Comparison of ENCODE assay signal across 7 mouse cellular contexts in the genomic region with DNA sequence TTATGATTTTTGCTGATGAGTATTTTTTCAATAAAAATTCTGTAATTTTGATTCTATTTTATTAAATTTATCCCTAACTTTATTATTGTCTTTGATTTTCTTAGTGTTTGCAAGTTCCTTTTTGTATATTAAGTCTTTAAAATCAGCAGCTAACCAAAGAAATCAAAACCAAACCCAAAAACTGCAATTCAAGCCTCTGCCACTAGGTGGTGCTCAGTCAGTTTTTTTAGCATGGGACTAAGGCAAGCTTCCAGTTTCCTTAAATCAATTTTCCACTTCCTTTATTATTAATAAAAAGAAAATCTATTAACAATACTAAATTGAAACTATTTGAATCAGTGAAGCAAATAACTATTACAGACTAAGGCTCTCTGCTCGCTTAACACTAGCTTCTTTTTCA.
DNase-seq lines count a peak whose midpoint lies in the region; ATAC-seq and TF ChIP-seq lines count a peak whose summit lies in the region.

No protein-coding gene starts in this region.

- no peak overlapping the region for H3K9ac ChIP-seq in intestine, embryonic 14.5 days (ENCODE audit: low read length)
- H3K9ac ChIP-seq in intestine, embryonic 15.5 days: no peak overlapping the region
- no peak overlapping the region for H3K9ac ChIP-seq in MEL (ENCODE audit: control insufficient read depth, low read depth, low read length, poor library complexity, severe bottlenecking)

- no peaks in the 10 kb centered on the region for H3K27me3 ChIP-seq in intestine, embryonic 14.5 days (replicated peaks; ENCODE audit: control insufficient read depth, insufficient read depth, low read length)
- no peaks in the 10 kb centered on the region for H3K27me3 ChIP-seq in intestine, embryonic 15.5 days (replicated peaks)
- H3K27me3 ChIP-seq in MEL (ENCODE audit: control insufficient read depth in 1 of 2, insufficient read depth in 2 of 2, low read length in 2 of 2): peaks cover 0 to 3% of the 10 kb centered on the region in 2 experiments; a peak in 3 of 4 replicates

- no peaks in the 10 kb centered on the region for H3K36me3 ChIP-seq in intestine, embryonic 14.5 days (ENCODE audit: control insufficient read depth, insufficient read depth, low read length)
- no peaks in the 10 kb centered on the region for H3K36me3 ChIP-seq in intestine, embryonic 15.5 days
- no peaks in the 10 kb centered on the region for H3K36me3 ChIP-seq in MEL (ENCODE audit: control insufficient read depth in 1 of 2, insufficient read depth in 2 of 2, low read length in 2 of 2)

- TF ChIP-seq EP300 in MEL (IDR thresholded peaks at IDR 0.05; ENCODE audit: low read depth in 1 of 2, low read length in 2 of 2): no peak

- DNase-seq in intestine, embryonic 14.5 days (ENCODE audit: low spot score): peak; percentile 91
- peak; percentile 62 to 67 for DNase-seq in B cell, adult 2 months
- DNase-seq in MEL (ENCODE audit: low read depth, low spot score): peak; percentile 69
- DNase-seq in embryo, embryonic 11.5 days (ENCODE audit: low read depth, low spot score): peak; percentile 58
- DNase-seq in left cerebral cortex, adult 2 months (ENCODE audit: extremely low spot score in 1 of 2, low spot score in 2 of 2): peak; percentile 56 to 60
- DNase-seq in retina, embryonic 14.5 days (ENCODE audit: low spot score): peak; percentile 85

- TF ChIP-seq POLR2A in MEL (IDR thresholded peaks at IDR 0.05; ENCODE audit: control insufficient read depth in 1 of 2, insufficient read depth in 1 of 2, low read depth in 1 of 2, low read length in 2 of 2, poor library complexity in 1 of 2): no peak

- 0 out of 2 replicates have a peak, but pooled peaks cover 5% of the 10 kb centered on the region for H3K4me1 ChIP-seq in intestine, embryonic 14.5 days (replicated peaks; ENCODE audit: control insufficient read depth, insufficient read depth, low read length)
- H3K4me1 ChIP-seq in intestine, embryonic 15.5 days (replicated peaks): no peaks in the 10 kb centered on the region
- H3K4me1 ChIP-seq in MEL (ENCODE audit: control insufficient read depth in 1 of 2, insufficient read depth in 2 of 2, low read length in 2 of 2): no peaks in the 10 kb centered on the region

- WGBS in intestine, embryonic 14.5 days: 23% methylated on average over 1 of the region's 1 CpGs
- WGBS in intestine, embryonic 15.5 days: 48% methylated on average over 1 of the region's 1 CpGs

- no peak overlapping the region for H3K4me3 ChIP-seq in intestine, embryonic 14.5 days (ENCODE audit: low read depth, low read length)
- H3K4me3 ChIP-seq in intestine, embryonic 15.5 days (replicated peaks): no peak overlapping the region
- H3K4me3 ChIP-seq in MEL (ENCODE audit: control insufficient read depth in 1 of 2, insufficient read depth in 1 of 2, low read depth in 2 of 2, low read length in 2 of 2): no peak overlapping the region
- H3K4me3 ChIP-seq in left cerebral cortex, adult 2 months: no peak overlapping the region

- peak; percentile 45 for TF ChIP-seq RAD21 in MEL (IDR thresholded peaks at IDR 0.05; ENCODE audit: low read depth, low read length)

- H3K79me2 ChIP-seq in MEL (ENCODE audit: control insufficient read depth, insufficient read depth, low read length, poor library complexity): no peaks in the 10 kb centered on the region

- intact Hi-C loops in left cerebral cortex, adult 2 months (cut with DNase I): no loop called here

- no peak overlapping the region for H3K27ac ChIP-seq in intestine, embryonic 14.5 days (ENCODE audit: low read depth)
- no peak overlapping the region for H3K27ac ChIP-seq in intestine, embryonic 15.5 days
- H3K27ac ChIP-seq in MEL (ENCODE audit: control insufficient read depth, low read depth, low read length): no peak overlapping the region
- no peak overlapping the region for H3K27ac ChIP-seq in left cerebral cortex, adult 2 months

- H3K4me2 ChIP-seq in intestine, embryonic 14.5 days (ENCODE audit: low read length): no peak overlapping the region
- no peak overlapping the region for H3K4me2 ChIP-seq in intestine, embryonic 15.5 days (replicated peaks)

- TF ChIP-seq CTCF in MEL (IDR thresholded peaks at IDR 0.05 in 2 of 3, conservative IDR thresholded peaks at IDR 0.05 in 1 of 3; ENCODE audit: control insufficient read depth in 1 of 3, insufficient read depth in 1 of 3, low read depth in 2 of 3, low read length in 3 of 3, poor library complexity in 1 of 3, severe bottlenecking in 1 of 3): peak; percentile 52 to 74 (median 64)
- peak; percentile 97 for TF ChIP-seq CTCF in left cerebral cortex, adult 2 months (IDR thresholded peaks at IDR 0.05)

- H3K9me3 ChIP-seq in intestine, embryonic 14.5 days (ENCODE audit: control insufficient read depth, low read length): no peaks in the 10 kb centered on the region
- H3K9me3 ChIP-seq in intestine, embryonic 15.5 days: no peaks in the 10 kb centered on the region
- no peaks in the 10 kb centered on the region for H3K9me3 ChIP-seq in MEL (replicated peaks; ENCODE audit: insufficient read depth, low read length)

- ATAC-seq in intestine, embryonic 14.5 days (replicated peaks; ENCODE audit: low FRiP score, low TSS enrichment, low read depth): no peak
- ATAC-seq in intestine, embryonic 15.5 days: no peak

TF ChIP-seq in MEL, 35 proteins besides CTCF, POLR2A, EP300 and RAD21:
- TF ChIP-seq TAL1 (IDR thresholded peaks at IDR 0.05; ENCODE audit: low read length) (no peak), KAT2A (conservative IDR thresholded peaks at IDR 0.05; ENCODE audit: low read depth, low read length) (no peak), ZC3H11A (IDR thresholded peaks at IDR 0.05; ENCODE audit: low read depth, low read length) (0 out of 2 replicates have a peak, but pooled peaks have one; percentile 10), SMC3 (IDR thresholded peaks at IDR 0.05; ENCODE audit: low read depth, low read length) (peak; percentile 47), USF1 (IDR thresholded peaks at IDR 0.05; ENCODE audit: low read depth, low read length) (no peak), GABPA (IDR thresholded peaks at IDR 0.05; ENCODE audit: low read depth, low read length) (no peak)
